Mouse (Mus musculus) C2C12 (cell line): Measurements from ENCODE around the gene Ldlrad2.

Source experiments
- CEBPB ChIP-seq: IDR thresholded peaks from one replicate; pipeline ENCODE4 v1.6.1; 2011; ENCODE audit warnings: low read depth, mild to moderate bottlenecking, control low read depth, moderate library complexity
- CTCF ChIP-seq: IDR thresholded peaks from one replicate; pipeline ENCODE4 v1.5.1; 2011; ENCODE audit not compliant: control insufficient read depth, insufficient read depth, insufficient read length
- MAX ChIP-seq: IDR thresholded peaks from one replicate; pipeline ENCODE4 v1.6.1; 2011; ENCODE audit warnings: mild to moderate bottlenecking, control low read depth
- MYOG ChIP-seq: IDR thresholded peaks from one replicate; pipeline ENCODE4 v1.6.1; 2011; ENCODE audit not compliant: control insufficient read depth, insufficient read length; ENCODE audit errors: extremely low read depth

- TF ChIP-seq CEBPB (no peak), CTCF (no peak), MYOG (no peak), MAX (no peak)
Measured at GRCm38 (mm10) chr4:137569873-137570272, 4.5 kb downstream of the Ldlrad2 start.
